Mouse (Mus musculus) CH12.LX (cell line): Measurements from ENCODE around the gene Mgll.

Experiments
- BHLHE40 ChIP-seq: IDR thresholded peaks from 2 replicates; pipeline ENCODE4 v1.6.1; 2011; ENCODE audit warnings: mild to moderate bottlenecking, low read depth, low read length, improper control_type of control experiment
- EP300 ChIP-seq: IDR thresholded peaks from 2 replicates; pipeline ENCODE4 v1.6.1; 2011; ENCODE audit warnings: low read length, improper control_type of control experiment
- HCFC1 ChIP-seq: IDR thresholded peaks from 2 replicates; pipeline ENCODE4 v1.6.1; 2012; ENCODE audit warnings: low read depth, mild to moderate bottlenecking, inconsistent platforms, low read length, improper control_type of control experiment
- MYC ChIP-seq: IDR thresholded peaks from 2 replicates; pipeline ENCODE4 v1.6.1; 2011; ENCODE audit warnings: low read depth, mild to moderate bottlenecking, improper control_type of control experiment, low read length
- POLR2A ChIP-seq: IDR thresholded peaks from 2 replicates; pipeline ENCODE4 v1.6.1; 2011; ENCODE audit warnings: low read depth, mild to moderate bottlenecking, improper control_type of control experiment, low read length
- RAD21 ChIP-seq: IDR thresholded peaks from 2 replicates; pipeline ENCODE4 v1.6.1; 2011; ENCODE audit warnings: low read depth, mild to moderate bottlenecking, low read length, improper control_type of control experiment, moderate library complexity
- TCF12 ChIP-seq: IDR thresholded peaks from 2 replicates; pipeline ENCODE4 v1.6.1; 2014; ENCODE audit warnings: low read depth, mild to moderate bottlenecking, inconsistent platforms, low read length, improper control_type of control experiment
- USF1 ChIP-seq: IDR thresholded peaks from 2 replicates; pipeline ENCODE4 v1.6.1; 2014; ENCODE audit warnings: low read depth, mild to moderate bottlenecking, inconsistent platforms, low read length, improper control_type of control experiment
- ZNF384 ChIP-seq: IDR thresholded peaks from 2 replicates; pipeline ENCODE4 v1.6.1; 2012; ENCODE audit warnings: low read depth, low read length, improper control_type of control experiment, inconsistent platforms

GRCm38 (mm10) chr6:88690211-88690610, 34.0 kb upstream of the Mgll start:
- TF ChIP-seq RAD21, result no peak
- no peak for TF ChIP-seq USF1
- TF ChIP-seq ZNF384, result no peak
- TF ChIP-seq POLR2A, result no peak
- TF ChIP-seq HCFC1, result no peak
- no peak for TF ChIP-seq TCF12
- no peak for TF ChIP-seq MYC
- TF ChIP-seq EP300, result no peak
- no peak for TF ChIP-seq BHLHE40
